Mouse (Mus musculus) 3134 (cell line): ENCODE results near the gene Kif1bp.
"Not testable (repeated sequence)": the region's sequence is repeated elsewhere in the genome, so short reads cannot be mapped to it uniquely, and the experiment has no call there.

ENCODE experiments used
- DNase-seq: peaks from one replicate; pipeline ENCODE4 v3.0.0-alpha.2; 2011; ENCODE audit warnings: low spot score; ENCODE audit not compliant: insufficient read length; ENCODE audit errors: extremely low read depth

Kif1bp gene

DNA sequence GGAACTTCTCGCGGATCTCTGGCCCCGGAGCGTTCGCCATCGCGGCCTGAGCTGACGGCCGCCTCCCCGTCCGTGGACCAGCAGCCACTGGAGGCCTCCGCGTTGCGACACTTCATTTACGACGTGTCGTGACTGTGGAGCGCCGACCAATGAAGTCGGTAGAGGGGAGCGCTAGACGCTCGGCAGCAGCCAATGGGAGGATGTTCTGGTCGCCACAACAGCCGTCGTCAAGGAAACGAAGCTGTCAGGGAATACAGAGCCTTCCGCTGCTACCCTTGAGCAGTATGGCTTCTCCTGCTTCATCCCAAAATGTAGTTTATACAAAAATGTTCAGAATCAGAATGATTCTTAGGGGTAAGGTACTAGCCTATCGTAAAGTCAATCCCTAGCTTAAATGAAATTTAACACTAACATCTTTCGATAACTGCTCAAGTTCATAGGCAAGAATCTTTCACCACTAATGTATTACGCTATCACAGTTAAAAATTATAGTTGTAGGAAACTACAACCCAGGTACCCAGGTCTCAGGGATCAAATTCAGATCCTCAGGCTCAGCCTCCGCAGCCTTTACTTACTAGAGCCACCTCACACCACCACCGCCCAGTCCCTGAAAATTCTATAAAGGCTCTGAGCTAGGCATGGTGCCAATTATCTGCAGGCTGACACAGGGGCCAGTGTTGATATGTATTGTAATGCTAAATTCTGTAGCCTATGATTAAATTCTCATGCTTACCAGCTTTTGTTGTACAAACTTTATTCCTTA is at the start of gene Kif1bp:
Kif1bp (minus strand) TSS at position 120 of the 763 bp plus-strand sequence.
- DNase-seq, result peak; percentile 92

DNA sequence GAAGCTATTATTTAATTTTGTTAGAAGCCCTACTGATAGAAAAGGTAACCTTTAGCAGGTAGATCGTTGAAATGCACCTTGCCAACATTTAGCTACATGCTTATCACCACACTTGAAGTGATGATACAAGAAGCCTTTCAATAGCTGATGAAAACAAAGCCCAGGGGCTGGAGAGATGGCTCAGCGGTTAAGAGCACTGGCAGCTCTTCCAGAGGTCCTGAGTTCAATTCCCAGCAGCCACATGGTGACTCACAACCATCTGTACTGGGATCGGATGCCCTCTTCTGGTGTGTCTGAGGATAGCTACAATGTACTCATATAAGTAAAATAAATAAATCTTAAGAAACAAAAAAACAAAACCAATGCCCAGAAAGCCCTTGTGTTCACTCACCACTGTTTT is 25.9 kb upstream of the Kif1bp start:
- no peak for DNase-seq

DNA sequence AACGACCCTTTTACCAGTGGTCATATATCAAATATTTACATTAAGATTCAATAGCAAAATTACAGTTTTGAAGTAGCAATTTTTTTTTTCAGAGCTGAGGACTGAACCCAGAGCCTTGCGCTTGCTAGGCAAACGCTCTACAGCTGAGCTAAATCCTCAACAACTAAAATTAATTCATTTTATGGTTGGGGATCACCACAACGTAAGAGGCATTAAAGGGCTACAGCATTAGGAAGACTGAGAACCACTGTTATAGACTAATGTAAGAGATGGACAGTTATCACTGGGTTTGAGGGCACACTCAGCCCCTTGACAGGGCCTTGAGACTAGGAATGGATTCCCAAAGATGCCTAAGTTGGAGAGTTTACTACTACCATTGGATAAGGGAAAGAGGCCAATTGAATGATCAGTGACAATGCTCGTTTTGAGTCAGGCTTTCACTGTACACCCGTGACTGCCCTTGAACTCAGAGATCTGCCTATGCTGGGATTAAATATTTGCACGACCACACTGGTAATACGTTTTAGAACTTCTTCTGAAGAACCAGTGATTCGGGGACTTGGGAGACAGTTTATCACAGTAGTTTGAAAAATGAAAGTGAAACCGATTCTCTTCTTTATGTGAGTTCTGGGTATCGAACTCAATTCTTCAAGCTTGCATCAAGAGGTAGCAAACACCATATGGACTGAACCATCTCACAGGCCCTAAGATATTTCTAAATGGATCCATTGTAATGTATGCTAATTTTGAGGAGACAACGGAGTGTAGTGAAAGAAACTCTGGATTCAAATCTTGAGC is 25.2 kb upstream of the Kif1bp start:
- DNase-seq, result no peak

DNA sequence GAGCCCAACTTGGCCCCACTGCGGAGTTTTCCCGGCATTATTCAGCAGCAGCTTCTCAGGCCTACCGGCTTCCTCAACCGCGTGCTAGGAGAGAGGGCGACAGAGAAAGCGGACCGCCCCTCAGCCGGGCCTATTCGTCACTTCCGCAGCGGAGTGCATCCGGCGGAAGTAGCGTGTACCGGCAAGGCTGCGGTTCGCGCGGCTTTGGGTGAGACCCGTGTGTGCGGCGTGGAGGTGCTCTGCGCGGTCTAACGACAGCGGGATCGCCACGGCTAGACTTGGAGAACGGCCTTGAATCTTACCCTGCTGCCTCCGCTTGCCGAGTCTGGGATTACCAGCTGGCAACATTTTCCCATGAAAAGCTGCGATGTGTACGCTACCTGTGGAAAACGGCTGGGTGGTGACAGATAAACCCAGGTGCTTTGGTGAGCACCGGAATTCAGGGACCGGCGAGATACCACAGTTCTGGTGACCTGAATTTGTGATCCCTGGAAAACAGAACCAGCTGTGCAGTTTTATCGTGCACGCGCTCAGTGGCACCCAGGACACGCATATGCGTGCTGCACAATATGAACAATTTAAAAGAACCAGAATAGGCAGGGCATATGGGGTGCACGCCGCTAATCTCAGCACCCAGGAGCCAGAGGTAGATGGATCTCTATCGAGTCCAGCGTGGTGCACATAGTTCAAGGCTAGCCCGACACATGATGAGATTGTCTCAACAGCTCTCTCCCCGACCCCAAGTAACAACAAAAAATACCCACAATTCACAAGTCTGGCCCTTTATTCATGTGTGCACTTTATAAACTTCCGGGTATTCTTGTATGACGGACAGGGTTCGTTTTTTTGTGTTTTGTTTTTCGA is 24.2 kb upstream of the Kif1bp start, which contains the start of gene Ddx21:
Ddx21 (minus strand) TSS at position 105 of the 864 bp plus-strand sequence.
- DNase-seq, result peak; percentile 91

DNA sequence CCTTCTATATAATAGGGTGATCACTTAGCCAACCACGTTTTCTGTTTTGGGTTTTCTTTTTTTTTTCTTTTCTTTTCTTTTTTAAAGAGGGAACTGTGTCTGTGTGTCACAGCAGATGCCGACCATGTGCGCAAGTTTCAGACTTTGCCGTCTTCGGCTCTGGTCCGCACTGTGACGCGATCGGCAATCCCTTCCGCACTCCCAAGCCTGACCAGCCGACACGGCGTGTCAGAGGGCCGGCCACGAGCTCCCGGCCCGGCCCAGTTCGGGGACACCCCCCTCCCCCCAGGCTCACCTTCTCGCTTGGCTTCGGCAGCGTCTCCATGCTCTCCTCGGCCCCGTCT is 23.5 kb upstream of the Kif1bp start:
- DNase-seq, result no peak

DNA sequence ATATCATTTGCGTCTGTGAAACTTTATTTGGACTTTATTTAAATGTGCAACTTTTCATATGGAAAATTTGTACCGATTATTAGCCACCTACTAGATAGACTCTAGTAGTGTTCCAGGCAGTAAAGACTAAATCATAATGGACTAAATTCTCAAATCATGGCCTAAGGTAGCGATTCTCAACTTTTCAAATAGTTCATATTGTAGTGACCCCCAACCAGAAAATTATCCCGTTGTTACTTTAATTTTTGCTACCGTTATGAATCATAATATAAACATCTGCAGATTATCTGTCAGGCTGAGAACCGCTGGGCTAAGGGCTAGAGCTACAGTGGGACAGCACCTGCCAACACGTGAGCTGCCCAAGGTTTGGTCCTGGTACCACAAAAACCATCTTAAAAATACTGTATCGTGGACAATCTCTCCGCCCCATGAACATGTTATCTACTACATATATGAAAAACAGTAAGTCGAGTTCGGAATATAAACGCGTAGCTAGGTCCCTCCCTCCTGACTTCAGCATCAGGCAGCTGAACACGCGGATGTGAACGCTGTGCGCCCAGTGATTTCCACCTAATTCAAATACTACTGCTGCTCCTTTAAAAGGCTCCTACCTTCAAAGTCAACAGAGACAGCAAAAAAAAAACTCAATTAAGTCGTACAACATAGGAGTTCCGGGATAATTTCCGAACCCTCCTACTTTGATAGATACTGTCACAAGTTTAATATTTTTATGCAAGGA is 23.0 kb upstream of the Kif1bp start:
- DNase-seq, result no peak

DNA sequence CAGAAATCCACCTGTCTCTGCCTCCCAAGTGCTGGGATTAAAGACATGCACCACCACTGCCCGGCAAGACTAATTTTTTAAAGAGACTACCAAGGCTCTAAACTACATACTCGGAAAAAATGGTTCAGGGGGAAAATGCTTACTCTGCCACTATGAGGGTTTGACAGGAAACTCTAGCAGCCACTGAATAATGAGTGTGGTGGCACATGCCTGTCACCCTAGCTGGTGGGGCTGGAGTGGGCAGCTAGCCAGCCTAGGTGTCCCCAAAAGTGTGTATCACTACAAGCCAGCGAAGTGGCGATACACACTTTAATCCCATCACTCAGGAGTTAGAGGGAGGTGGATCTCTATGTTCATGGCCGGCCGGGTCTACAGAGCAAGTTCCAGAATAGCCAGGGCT is 21.8 kb upstream of the Kif1bp start:
- no peak for DNase-seq

DNA sequence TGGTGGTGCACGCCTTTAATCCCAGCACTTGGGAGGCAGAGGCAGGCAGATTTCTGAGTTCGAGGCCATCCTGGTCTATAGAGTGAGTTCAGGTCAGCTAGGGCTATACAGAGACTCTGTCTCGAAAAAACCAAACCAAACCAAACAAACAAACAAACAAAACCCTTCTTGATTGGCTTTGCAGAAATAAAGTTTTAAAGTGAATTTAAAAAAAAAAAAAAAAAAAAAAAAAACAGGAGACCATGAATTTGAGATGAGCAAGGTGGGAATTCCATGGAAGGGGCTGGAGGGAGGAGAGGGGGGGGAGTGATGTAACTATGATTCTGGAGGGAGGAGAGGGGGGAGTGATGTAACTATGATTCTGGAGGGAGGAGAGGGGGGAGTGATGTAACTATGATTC is 21.1 kb upstream of the Kif1bp start:
- DNase-seq, result not testable (repeated sequence)

DNA sequence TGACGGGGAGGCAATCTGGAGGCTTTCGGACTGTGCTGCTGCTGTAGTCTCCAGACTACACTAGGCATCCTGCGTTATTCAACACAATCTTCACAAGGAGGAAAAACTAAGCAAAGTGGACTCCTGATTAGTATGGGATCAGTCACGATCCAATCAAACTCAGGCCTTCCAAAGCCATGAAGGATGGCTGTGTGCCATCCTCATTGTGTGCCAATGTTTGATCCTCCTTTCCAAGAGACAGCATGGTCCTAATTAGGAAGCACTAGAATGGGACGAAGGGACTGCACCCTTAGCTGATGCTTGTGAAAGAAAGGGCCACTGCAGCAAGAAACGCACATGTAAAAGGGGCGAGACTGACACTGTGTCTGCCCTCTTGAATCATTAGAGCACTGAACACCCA is 14.2 kb upstream of the Kif1bp start:
- DNase-seq, result no peak

DNA sequence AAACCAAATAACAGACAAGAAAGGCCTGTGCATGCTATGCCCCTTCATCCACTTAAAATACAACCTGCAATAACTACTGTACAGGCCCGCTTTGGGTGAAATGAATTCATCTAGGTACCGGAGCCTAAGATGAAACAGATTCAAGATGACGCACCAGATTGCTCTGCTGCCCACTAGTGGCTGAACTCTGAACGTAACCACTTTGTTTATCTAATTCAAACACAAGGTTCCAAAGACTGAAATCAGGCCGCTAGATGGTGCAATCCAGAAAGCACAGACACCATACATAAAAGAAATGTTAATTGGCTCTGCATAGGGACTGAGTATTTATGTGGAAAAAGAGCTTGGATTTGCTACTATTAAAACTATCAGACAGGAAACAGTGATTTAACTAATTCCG is 11.9 kb upstream of the Kif1bp start:
- DNase-seq, result peak; percentile 33

DNA sequence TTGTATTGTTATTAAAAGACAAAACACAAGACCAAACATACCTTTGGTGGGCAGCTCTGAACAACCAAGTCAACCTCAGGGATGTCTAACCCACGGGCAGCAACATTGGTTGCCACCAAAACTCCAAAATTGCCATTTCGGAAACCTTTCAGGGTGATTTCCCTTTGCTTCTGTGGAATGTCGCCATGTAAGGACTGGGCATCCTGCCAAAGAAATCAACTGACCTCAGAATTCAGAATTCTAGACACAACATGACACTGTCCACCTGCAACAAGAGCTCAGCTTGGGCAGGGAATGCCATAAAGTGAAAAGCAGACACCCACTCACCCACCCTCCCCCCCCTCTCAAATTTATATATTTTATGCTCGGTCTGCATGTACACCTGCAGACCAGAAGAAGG is 10.4 kb upstream of the Kif1bp start:
- no peak for DNase-seq

DNA sequence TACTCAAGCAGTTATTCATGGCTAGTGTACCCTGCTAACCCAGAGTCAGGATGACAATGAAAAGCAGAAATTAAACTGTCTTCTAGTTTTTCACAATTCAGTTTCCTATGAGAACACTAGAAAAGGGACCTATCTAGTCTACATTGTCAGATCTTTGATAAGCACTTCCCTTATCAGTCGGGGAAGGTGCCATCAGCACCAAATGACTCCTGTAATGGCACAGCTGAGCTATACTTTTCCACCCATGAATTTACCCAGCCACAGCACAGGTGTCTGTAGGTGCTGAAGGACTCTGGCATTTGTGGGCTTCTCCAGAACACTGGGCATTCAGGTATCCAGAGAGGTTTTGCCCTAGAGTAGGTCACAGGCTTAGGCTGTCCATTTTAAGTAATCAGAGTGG is 5.0 kb upstream of the Kif1bp start:
- DNase-seq, result no peak

DNA sequence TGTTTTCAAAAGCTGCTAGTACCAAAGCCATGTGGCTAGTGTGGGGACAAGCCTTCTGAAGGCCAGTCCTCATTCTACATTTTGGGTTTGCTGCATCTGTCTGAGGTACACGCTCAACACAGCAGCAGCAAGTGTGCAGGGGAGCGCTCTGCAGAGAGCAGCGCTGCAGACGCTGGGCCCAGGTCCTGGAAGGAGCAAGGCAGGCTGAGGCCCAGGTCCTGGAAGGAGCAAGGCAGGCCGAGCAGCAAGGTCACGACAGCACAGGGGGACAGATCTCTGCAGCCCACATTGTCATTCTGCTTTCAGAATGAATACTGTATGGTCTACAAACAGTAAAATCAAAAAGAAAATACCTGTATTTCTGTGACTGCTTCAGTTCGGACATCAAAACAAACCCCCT is 4.4 kb upstream of the Kif1bp start:
- DNase-seq, result no peak

DNA sequence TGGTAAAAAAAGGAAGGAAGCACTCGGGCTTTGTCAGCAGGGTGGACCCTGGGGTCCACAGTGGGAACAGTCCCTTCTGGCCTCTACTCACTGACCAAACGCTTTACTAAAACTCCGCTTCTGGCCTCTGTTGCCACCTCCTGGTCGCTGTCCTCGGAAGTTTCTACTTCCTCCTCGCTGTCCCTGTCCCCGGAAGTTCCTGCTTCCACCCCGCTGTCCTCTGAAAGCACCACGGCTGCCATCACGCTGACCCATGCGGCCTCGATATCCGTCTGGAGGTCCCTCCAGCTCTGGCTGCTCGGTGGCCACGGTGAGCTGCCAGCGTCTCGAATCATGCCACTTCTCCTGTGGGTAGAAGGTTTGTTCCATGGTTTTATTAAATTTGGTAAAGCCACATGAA is 4.0 kb upstream of the Kif1bp start:
- no peak for DNase-seq

DNA sequence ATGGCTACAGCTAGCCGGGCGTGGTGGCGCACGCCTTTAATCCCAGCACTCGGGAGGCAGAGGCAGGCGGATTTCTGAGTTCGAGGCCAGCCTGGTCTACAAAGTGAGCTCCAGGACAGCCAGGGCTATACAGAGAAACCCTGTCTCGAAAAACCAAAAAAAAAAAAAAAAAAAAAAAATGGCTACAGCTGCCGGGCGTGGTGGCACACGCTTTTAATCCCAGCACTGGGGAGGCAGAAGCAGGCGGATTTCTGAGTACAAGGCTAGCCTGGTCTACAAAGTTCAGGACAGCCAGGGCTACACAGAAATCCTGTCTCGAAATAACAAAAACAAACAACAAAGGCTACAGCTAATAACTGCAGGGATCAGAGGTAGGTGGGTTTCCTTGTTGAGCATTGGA is 872 bp upstream of the Kif1bp start:
- DNase-seq, result not testable (repeated sequence)

DNA sequence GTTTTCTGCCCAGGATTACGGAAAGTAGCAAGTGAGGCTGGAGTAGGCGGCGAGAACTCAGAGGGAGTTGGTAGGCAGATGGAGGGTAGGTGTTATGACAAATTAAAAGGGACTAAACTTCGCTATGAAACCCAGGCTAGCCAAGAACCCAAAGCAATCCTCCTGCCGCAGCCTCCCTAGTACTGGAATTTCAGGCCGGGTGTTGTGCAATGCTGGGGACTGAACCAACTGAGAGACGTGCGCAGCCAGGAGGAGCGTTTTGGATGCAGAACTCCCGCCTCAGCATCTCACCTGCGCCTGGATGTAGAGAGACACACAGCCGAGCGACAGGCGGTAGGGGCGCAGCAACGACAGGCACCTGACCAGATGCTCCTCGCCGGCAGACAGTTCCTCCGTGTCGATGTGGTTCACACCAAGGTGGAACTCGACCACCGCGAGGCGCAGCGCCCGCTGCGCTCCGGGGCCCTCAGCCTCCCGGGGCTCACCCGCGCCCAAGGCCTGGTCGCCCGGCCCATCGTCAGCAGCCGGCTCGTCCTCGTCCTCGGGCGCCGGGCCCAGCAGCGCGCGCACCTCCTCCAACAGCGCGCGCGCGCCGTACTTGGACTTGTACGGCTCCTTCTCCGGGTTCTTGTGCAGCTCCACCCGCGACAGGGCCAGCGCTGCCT is 452 bp downstream of the Kif1bp start:
- DNase-seq, result no peak

DNA sequence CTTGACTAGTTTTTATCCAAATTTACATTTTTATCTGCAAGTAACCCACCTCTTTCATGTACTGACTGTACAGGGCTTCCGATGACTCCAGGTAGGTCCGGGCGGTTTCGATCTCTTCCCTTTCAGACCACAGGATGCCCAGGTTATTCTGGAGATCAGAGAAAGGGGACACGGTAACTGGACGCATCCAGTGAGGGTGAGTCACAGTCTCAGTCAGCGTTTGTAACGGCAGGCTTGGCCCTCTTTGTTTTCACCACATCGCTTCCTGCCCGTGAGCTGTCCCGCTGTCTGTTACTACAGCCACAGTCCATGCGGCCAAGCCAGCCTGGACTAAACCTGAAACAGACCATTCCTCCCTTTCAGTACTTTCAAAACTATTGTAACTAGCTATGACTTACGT is 3.3 kb downstream of the Kif1bp start:
- no peak for DNase-seq

DNA sequence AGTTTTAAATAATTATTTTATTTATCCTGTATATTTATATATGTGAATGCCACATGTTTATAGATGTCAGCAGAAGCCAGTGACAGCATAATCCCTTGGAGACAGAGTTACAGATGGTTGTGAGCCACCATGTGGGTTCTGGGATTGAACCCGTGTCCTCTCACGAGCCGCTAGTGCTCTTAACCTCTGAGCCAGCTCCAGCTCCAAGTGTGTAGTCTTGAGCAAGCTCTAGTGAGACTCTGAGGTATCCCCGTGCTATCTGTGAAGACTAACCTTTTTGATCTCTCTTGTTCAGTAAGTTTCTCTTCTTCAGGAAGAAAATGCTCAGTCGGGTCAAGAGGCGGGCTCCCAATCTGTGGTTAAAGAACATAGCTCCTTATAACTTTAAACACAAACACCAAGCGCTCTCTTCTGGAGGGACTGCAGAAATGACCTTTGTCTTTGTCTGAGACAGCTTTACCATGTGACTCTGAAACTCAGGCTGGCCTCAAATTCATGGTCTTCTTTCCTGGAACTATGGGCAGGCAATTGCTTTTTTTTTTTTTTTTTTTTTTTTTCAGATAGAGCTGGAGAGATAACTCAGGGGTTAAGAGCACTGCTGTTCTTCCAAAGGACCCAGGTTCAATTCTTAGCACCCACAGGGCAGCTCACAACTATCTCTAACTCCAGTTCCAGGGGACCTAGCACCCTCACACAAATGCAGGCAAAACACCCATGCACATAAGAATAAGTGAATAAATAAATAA is 8.0 kb downstream of the Kif1bp start:
- no peak for DNase-seq

DNA sequence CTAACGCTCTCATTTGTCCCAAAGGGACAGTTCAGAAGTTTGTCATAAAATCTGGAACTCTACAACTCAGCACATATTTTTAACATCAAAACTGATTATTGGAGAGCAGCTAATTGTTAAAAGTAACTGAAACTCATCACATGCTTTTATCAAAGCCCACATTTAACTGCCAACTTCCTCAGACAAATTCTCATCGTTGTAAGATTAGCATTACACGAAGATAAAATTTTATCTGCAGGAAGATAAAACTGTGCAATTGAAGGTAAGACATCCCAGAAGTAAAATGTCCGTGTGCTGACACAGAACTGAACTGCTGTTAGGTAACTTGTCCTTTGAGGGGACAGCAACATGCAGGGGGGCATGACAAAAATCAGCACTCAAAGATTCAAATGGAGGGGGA is 9.4 kb downstream of the Kif1bp start:
- DNase-seq, result no peak
